Mouse (Mus musculus): ENCODE results near the gene Trim25.
A peak's percentile ranks its signal among the peaks of the same experiment; 100 is the strongest.

DNA sequence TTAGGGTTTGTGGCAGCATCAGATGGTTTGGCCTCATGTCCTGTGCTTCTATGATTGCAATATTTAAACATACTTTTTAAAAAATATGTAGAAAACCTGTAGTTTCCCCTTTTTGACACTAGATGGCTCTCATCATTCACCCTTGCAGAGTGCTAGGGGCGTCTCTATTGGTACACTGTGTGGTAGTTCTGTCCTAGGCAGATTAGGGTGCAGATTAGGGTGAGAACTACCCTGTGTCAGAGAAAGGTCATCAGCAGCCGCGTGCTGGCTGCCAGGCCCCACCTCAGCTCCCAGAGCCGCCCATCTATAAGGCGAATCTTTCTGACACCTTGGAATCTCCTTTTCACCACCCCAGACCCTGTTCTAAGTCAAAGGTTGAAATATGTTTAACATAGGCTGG, 9.6 kb upstream of the Trim25 start:
- TF ChIP-seq CTCF (conservative IDR thresholded peaks at IDR 0.05 in 1 of 2, IDR thresholded peaks at IDR 0.05 in 1 of 2; ENCODE audit: low read depth in 2 of 2, low read length in 2 of 2) (peak; percentile 35 to 89; a peak in 3 of 4 replicates), RCOR1 (conservative IDR thresholded peaks at IDR 0.05; ENCODE audit: low read depth, low read length) (no peak), POLR2A (IDR thresholded peaks at IDR 0.05; ENCODE audit: low read depth, low read length) (no peak), HCFC1 (IDR thresholded peaks at IDR 0.05; ENCODE audit: low read depth, low read length) (no peak), POLR2AphosphoS2 (IDR thresholded peaks at IDR 0.05; ENCODE audit: low read depth, low read length) (no peak), JUND (conservative IDR thresholded peaks at IDR 0.05; ENCODE audit: low read depth, low read length) (0 out of 2 replicates have a peak, but pooled peaks have one; percentile 27), USF2 (conservative IDR thresholded peaks at IDR 0.05; ENCODE audit: low read depth, low read length) (no peak), MAFK (IDR thresholded peaks at IDR 0.05; ENCODE audit: insufficient replicate concordance, low read length) (no peak), SMC3 (IDR thresholded peaks at IDR 0.05; ENCODE audit: low read depth, low read length) (peak; percentile 63), PAX5 (IDR thresholded peaks at IDR 0.05; ENCODE audit: low read length) (no peak), MAX (IDR thresholded peaks at IDR 0.05; ENCODE audit: low read length) (no peak), EP300 (IDR thresholded peaks at IDR 0.05; ENCODE audit: low read length) (no peak)
